Mouse (Mus musculus) cerebellum, postnatal 10 days (tissue): Measurements from ENCODE around the gene Fgf12.

Experiments used
- DNase-seq, 2 experiments: peaks; one replicate each; pipeline ENCODE4 v3.0.0; 2021; ENCODE audit warnings: mixed read lengths in 2 of 2

The Fgf12 gene

DNA sequence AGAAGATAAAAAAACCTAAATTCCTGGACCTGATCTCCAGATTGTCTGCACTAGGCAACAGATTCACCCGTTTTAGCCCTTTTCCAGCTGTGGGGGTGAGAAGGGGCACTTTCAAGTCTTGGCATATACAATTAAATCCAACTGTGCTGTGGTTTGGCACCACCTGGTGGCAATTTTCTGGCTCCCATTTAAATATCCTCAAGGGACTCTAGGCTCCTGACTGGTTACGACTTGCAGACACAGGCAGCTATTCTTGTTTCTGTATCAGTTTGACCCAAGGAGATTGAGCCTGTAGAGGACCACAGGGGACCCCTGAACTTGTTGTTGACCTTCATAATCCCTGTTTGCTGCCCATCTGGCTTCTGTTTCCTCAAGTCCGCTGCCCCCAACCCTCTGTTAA, 141.9 kb downstream of the Fgf12 start:
- peak; percentile 17 to 28 for DNase-seq

- no peak for DNase-seq
Observed at GRCm38 (mm10) chr16:28603155-28603554, 149.7 kb downstream of the Fgf12 start.

DNA sequence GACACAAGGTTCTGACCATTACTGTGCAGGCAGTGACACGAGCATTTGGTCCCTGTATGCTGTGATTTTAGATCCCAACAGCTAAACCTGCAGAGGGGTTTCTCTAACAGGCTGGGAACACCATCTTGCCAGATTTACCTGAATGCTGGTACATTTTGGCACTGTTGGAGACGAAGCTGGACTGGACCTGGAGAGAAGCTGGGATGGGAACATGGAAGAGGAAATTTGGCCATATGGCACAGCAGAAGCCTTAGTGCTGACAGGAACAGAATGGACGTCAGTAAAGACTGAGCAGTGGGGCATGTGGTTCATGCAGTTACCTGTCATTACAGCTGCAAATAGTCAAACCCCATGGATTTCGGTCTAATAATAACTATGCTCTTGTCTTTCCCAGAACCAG, 151.1 kb downstream of the Fgf12 start:
- DNase-seq, result peak; percentile 19 to 26

- peak; percentile 18 to 24 for DNase-seq
Observed at GRCm38 (mm10) chr16:28596112-28596511, 156.8 kb downstream of the Fgf12 start.

- peak; percentile 86 to 91 for DNase-seq
Observed at GRCm38 (mm10) chr16:28593075-28593915, 159.6 kb downstream of the Fgf12 start.

GRCm38 (mm10) chr16:28592466-28592865, 160.4 kb downstream of the Fgf12 start:
- DNase-seq, result no peak

GRCm38 (mm10) chr16:28591583-28591982, 161.3 kb downstream of the Fgf12 start:
- DNase-seq, result no peak

- peak; percentile 17 to 23 for DNase-seq
Observed at GRCm38 (mm10) chr16:28572212-28572611, 180.7 kb downstream of the Fgf12 start.

DNA sequence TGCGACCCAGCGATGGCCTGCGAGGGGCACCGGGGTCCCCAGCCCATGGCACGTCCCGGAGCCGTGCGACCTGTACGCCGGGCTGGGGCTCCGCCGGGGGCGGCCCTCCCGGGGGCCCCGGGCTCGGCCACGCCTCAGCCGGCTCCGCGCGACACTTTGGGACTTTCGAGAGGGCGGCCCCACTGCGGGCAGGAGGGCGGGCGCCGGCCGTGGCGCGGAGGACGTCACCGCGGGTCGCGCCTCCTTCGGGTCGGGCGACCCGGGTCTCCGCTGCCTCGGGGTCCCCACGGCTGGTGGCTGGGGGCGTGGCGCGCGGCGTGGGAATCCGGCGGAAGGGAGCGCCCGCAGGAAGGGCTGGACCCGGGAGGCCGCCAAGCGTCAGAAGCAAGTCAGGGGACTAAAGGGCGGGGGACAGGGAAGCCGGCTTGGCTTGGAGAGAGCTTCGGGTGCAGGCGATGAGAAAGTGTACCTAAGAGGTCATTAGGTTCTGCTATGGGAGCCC, 188.1 kb downstream of the Fgf12 start:
- peak; percentile 37 to 45 for DNase-seq

GRCm38 (mm10) chr16:28564075-28564715, 188.7 kb downstream of the Fgf12 start:
- peak; percentile 19 to 24 for DNase-seq

DNA sequence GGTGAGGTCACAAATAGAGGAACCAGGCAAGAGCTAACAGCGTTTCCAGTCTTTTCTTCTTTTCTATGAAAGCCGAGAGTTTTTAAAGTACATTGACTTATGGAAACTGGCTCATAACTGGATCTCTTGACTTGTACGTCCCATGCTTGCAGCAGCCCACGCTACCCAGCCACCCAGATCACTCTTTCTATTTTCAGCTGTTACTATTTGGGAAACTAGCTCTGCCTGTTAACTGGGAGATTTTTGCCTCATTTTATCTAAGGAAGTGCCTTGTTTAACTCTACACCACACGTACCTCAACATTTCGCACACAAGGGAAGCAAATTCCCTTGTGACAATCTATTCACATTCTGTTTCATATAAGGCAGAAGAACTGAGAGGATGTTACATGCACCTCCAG, 190.0 kb downstream of the Fgf12 start:
- no peak for DNase-seq

GRCm38 (mm10) chr16:28555219-28555618, 197.6 kb downstream of the Fgf12 start:
- no peak for DNase-seq

DNA sequence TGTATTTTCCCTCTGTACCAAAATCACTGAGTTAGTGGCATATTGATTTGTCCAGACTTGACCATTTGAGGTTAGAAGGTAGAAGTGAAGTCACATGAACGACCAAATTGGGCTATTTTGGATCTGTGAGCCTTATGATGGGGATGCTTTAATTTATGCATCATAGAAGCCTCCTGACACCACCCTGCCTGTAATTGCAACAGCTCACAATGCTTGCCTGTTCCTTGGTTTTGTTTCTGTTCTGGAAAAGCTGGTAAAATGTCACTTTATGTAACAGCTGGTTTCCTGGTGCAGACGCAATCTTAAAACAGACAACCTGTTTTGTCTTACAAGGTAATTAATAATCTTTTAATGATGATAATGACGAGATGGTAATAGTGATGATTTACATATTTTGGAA, 213.4 kb downstream of the Fgf12 start:
- no peak for DNase-seq

- DNase-seq, result peak; percentile 88 to 91
Observed at GRCm38 (mm10) chr16:28517596-28518524, 235.0 kb downstream of the Fgf12 start.

DNA sequence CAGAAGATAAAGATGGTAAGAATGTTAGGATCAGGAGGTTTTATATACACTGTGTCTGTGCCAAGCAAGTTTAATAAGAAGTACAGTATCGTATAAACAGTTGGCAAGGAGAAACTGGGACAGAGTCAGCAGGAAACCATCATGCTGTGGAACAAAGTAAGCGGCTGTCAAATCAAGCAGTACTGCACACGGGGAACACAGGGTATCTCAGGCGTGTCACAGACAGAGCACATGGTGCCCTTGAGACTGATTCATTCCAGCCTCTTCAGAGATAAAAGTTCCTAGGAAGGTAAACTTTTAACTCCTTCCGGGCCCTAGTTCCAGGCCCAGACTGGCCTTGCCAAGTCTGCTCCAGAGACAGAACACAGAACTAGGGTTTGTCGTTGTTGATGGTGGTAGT, 240.4 kb downstream of the Fgf12 start:
- DNase-seq, result no peak

GRCm38 (mm10) chr16:28511413-28511812, 241.5 kb downstream of the Fgf12 start:
- DNase-seq, result no peak

DNA sequence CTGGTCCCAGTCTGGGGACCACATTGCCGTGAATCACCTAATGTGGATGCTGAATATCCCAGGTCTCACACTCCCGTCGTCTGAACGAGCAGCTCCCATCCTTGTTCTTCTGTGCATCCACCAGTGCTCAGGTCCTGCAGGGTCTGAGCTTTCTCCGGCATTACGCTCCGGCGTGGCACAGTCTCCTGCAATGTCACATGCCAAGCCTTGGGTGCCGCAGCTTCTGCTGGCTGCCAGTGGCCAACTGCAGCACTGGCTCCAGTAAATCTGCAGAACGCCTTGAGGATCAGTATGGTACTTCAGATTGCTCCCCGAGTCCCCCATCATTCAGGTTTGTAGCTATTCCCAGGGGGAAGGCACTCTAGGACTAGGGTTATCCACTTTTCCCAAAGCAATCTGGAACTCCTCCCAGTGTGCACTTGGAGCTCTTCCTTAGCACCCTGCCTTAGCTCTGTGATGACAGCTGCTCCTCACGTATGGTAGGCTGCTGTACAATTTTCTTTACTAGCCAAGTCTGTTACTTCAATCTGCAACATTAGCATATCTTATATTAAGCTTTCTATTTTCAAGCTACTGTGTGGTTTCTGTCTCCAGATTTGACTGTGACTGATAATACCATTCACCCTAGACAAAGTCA, 254.8 kb downstream of the Fgf12 start:
- peak in 1 of 2 experiments; percentile 27 for DNase-seq

DNA sequence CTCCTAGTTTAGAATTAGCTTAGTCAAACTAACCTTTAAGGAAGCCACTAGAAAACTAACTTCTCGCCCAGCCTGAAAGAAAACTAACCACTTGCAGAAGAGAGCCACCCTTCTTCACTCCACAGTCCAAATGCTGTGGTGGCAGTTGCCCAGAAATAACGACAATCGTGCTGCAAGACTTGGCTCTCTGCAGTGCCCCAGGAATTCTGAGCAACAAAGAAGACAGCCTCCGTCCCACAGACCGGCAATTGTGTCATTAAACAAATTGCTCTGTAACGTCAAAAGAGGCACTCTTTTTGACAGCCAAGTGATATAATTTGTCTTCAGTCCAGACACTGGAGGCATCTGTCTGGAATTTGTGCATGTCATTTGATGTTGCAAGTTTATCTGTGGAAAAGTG, 261.2 kb downstream of the Fgf12 start:
- DNase-seq, result peak; percentile 51 to 62

DNA sequence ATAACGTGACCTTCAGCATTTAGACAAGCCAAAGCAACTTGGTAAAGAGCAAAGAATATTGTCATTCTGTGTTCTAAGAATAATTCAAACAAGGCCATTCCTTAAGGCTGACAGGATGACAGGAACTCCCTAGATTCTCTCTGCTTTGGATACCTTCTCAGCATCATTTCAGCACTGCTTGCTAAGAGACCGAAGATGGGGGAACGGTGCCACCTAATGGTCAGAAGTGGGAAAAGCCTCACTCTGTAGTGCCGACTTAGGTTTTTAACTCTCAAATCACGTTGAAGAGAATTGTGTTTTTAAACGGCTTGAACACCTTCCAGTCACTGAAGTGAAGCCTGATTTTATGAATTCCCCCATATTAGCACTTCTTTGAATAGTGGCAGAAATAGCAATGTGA, 262.4 kb downstream of the Fgf12 start:
- peak; percentile 88 to 90 for DNase-seq

GRCm38 (mm10) chr16:28484920-28485319, 267.9 kb downstream of the Fgf12 start:
- DNase-seq, result no peak

DNA sequence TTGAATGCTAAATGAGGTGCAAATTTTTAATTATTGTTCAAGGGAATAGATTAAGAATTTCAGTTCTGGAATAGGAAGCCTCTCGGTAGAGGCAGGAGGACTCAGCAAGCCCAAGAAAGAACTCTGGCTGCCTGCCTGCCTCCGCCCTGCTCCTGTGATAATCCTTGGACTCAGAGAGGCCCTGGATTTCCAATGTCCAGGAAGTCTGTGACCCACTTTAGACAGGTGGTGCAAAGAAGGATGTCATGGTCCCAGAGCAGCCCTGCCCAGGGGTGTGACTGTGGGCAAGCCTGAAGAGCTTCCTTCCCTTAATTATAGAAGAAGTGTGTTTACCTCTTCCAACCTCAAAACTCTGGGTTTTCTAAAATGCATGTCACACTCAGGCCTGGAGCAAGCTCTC, 273.8 kb downstream of the Fgf12 start:
- DNase-seq, result peak; percentile 68 to 73

GRCm38 (mm10) chr16:28476651-28477050, 276.2 kb downstream of the Fgf12 start:
- DNase-seq, result peak in 1 of 2 experiments; percentile 45
